Mouse (Mus musculus) gastrocnemius, adult 8-10 months (tissue): ENCODE results near the gene Pet100. TPM values are rescaled to one million over a fixed set of nuclear protein-coding genes. Genes with fewer than 3 reads are reported as not detected.

Experiments
- total RNA-seq, 4 experiments: library from RNA; stranded (reverse); gene quantifications; 2 replicates each; pipeline ENCODE4 v1.2.4; 2022

The Pet100 gene
- total RNA-seq, 4 experiments from 2014 or later, result 80.6 to 87.8 (median 85.1) TPM

Other genes starting within 250 kb of the Pet100 start
- gene Arhgef18, start 228.5 kb upstream of the Pet100 start, total RNA-seq, result 10 to 100 TPM in 1 of 4 experiments, 1 to 10 TPM in 3; 7.4 to 11.5 (median 9.2) TPM
- gene Pex11g, start 153.9 kb upstream of the Pet100 start, total RNA-seq, result 1 to 10 TPM; 2.0 to 3.2 (median 2.7) TPM
- gene Tex45, start 150.7 kb upstream of the Pet100 start, total RNA-seq, result not detected
- 10 to 100 TPM; 39.0 to 44.5 (median 41.3) TPM for gene Zfp358, start 128.4 kb upstream of the Pet100 start, total RNA-seq
- gene Mcoln1, start 121.1 kb upstream of the Pet100 start, total RNA-seq, result 10 to 100 TPM; 21.5 to 23.2 (median 22.0) TPM
- 1 to 10 TPM; 5.8 to 9.8 (median 7.9) TPM for gene Pnpla6, start 106.2 kb upstream of the Pet100 start, total RNA-seq
- gene C330021F23Rik, start 53.6 kb upstream of the Pet100 start, total RNA-seq, result not detected
- under 1 TPM; 0.12 to 0.46 (median 0.24) TPM for gene Camsap3, start 34.3 kb upstream of the Pet100 start, total RNA-seq
- 10 to 100 TPM in 3 of 4 experiments, 1 to 10 TPM in 1; 9.5 to 12.2 (median 11.2) TPM for gene Xab2, start 232 bp upstream of the Pet100 start, total RNA-seq
- not detected for gene Pcp2, start 4.0 kb downstream of the Pet100 start, total RNA-seq
- gene Stxbp2, start 9.4 kb downstream of the Pet100 start, total RNA-seq, result 1 to 10 TPM; 2.6 to 6.3 (median 3.8) TPM
- 1 to 10 TPM; 1.3 to 8.8 (median 3.2) TPM for gene Retn, start 34.2 kb downstream of the Pet100 start, total RNA-seq
- not detected for gene Mcemp1, start 44.2 kb downstream of the Pet100 start, total RNA-seq
- gene Fcor, start 50.8 kb downstream of the Pet100 start, total RNA-seq, result 1 to 10 TPM in 3 of 4 experiments, not detected in 1; 1.3 to 2.1 (median 2.1) TPM
- gene Trappc5, start 54.8 kb downstream of the Pet100 start, total RNA-seq, result 10 to 100 TPM; 19.5 to 22.7 (median 20.3) TPM
- gene Fcer2a, start 72.6 kb downstream of the Pet100 start, total RNA-seq, result not detected
- gene Clec4g, start 99.1 kb downstream of the Pet100 start, total RNA-seq, result not detected
- 1 to 10 TPM in 1 of 4 experiments, under 1 TPM in 3; 0.19 to 1.2 (median 0.38) TPM for gene Cd209a, start 127.4 kb downstream of the Pet100 start, total RNA-seq
- gene Cd209e, start 232.8 kb downstream of the Pet100 start, total RNA-seq, result not detected